Mouse (Mus musculus): ENCODE measurements around the gene Mzf1. TPM values are rescaled to one million over a fixed set of nuclear protein-coding genes. Genes with fewer than 3 reads are reported as not detected.

The Mzf1 gene
- polyA plus RNA-seq (2017; shearing (Covaris generic)) = 0.09 TPM

GRCm38 (mm10) chr7:13054287-13055010 is at the start of gene Mzf1:
Gene Mzf1 (minus strand): TSS chr7:13054764.

DNA sequence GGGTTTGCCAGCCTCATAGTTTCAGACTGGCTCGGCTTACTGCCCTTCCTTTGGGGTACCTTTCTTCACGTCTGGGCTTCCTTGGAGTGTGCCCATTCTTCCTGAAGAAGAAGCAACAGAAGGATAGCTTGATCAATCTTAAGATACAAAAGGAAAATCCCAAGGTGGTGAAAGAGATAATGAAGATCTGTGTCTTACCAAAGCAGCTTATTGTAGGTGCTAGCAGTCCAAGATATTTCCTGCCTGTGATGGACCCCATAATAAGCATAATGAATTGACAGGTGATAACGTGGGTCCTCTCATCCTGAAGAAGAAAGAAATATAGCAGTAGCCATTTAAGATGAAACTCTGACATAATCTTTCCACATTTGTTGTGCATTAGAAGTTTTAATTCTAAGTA is 40.5 kb upstream of the Mzf1 start, which contains the start of gene Vmn1r85:
TSS of gene Vmn1r85 (minus strand) at position 101 of the 400 bp plus-strand sequence.

GRCm38 (mm10) chr7:13037901-13038555 is 16.5 kb downstream of the Mzf1 start, which contains the start of gene Ube2m:
Gene Ube2m (minus strand): TSS chr7:13038275.

GRCm38 (mm10) chr7:13034148-13034977 is 20.2 kb downstream of the Mzf1 start, which contains the start of gene Chmp2a:
Gene Chmp2a (minus strand): TSS chr7:13034807.

DNA sequence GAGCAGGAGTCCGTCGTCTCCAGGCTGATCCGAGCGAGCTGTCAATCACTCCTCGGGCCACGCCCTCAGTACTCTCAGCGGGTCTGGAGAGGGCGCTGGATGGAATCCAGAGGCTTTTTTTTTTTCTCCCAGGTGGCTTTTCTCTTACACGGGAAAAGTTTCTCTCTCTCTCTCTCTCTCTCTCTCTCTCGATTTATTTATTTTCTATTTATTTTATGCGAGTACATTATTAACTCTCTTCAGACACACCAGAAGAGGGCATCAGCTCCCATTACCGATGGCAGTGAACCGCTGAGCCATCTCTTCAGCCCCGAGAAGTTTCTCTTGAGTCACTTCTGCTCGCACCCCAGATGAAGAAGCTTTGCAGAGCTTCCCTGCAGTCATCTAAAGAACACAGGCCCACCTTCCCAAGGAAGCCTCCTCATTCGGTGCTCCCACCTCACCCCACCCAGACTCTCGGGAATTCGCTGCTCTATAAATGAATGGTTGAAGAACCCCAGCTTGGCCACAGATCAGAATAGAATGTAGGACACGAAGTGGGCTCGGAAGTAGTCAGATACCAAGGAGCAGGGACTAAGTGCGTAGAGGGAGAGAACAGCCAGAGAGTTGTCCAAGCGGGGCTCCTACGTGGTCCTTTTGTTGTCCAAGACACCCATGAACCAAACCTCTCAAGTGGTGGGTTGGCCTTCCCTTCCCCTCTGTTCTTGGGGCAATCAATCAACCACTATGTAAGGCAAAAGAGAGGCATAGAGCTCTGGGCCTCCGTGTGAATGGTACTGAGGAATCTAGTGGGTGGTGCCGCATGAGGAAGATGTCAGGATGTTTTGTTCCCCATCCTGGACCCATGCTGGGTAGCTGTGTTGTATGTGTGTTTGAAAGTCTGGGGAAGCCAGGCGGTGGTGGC is 44.3 kb downstream of the Mzf1 start, which contains the start of gene Zbtb45:
TSS of gene Zbtb45 (minus strand) at position 30 of the 904 bp plus-strand sequence.

DNA sequence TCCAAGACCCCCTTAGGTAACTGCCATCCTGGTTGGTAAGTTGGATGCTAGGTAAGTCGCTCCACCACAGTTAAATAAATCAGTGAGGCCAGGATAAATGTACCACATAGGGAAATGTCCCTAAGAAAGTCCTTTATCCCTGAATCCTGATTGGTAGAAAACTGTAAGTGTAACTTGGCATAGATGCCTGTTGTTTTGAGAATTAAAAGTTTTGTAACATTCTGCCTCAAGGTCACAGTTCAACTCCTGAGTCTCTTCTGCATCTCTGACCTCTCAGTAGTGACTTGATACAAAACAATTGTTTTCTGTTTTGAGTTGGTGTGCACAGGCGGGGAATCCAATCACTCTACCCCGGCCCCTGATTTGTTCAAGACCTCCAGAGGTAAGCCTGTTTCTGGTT is 55.7 kb downstream of the Mzf1 start, which contains the start of gene Trim28:
TSS of gene Trim28 (plus strand) at position 264 of the 400 bp plus-strand sequence.

GRCm38 (mm10) chr7:12998053-12998452 is 56.5 kb downstream of the Mzf1 start, which contains the start of gene Slc27a5:
Gene Slc27a5 (minus strand): TSS chr7:12998192.

Other genes starting within 250 kb of the Mzf1 start
- 7.6 TPM for gene Zfp329, start 235.9 kb downstream of the Mzf1 start, polyA plus RNA-seq (2017; shearing (Covaris generic))
- gene Zfp110, start 220.0 kb downstream of the Mzf1 start, polyA plus RNA-seq (2017; shearing (Covaris generic)) = 91.6 TPM
- gene Zfp128, start 173.6 kb downstream of the Mzf1 start, polyA plus RNA-seq (2017; shearing (Covaris generic)) = 0.42 TPM
- gene Zscan22, start 156.9 kb downstream of the Mzf1 start, polyA plus RNA-seq (2017; shearing (Covaris generic)) = 5.2 TPM
- 1,062 TPM for gene Rps5, start 132.5 kb downstream of the Mzf1 start, polyA plus RNA-seq (2017; shearing (Covaris generic))
- not detected for gene Rnf225, start 127.3 kb downstream of the Mzf1 start, polyA plus RNA-seq (2017; shearing (Covaris generic))
- gene Zfp324, start 88.9 kb downstream of the Mzf1 start, polyA plus RNA-seq (2017; shearing (Covaris generic)) = 0.60 TPM
- gene Zfp446, start 76.9 kb downstream of the Mzf1 start, polyA plus RNA-seq (2017; shearing (Covaris generic)) = 3.5 TPM
- 0.21 TPM for gene Slc27a5, start 56.6 kb downstream of the Mzf1 start, polyA plus RNA-seq (2017; shearing (Covaris generic))
- gene Trim28, start 55.6 kb downstream of the Mzf1 start, polyA plus RNA-seq (2017; shearing (Covaris generic)) = 106 TPM
- gene Zbtb45, start 44.7 kb downstream of the Mzf1 start, polyA plus RNA-seq (2017; shearing (Covaris generic)) = 6.3 TPM
- 163 TPM for gene Chmp2a, start 20.0 kb downstream of the Mzf1 start, polyA plus RNA-seq (2017; shearing (Covaris generic))
- gene Ube2m, start 16.5 kb downstream of the Mzf1 start, polyA plus RNA-seq (2017; shearing (Covaris generic)) = 133 TPM
- not detected for gene Vmn1r85, start 40.4 kb upstream of the Mzf1 start, polyA plus RNA-seq (2017; shearing (Covaris generic))
- gene Vmn1r86, start 65.2 kb upstream of the Mzf1 start, polyA plus RNA-seq (2017; shearing (Covaris generic)) = not detected
- 0.16 TPM for gene Vmn1r87, start 85.4 kb upstream of the Mzf1 start, polyA plus RNA-seq (2017; shearing (Covaris generic))
- gene Vmn1r88, start 104.8 kb upstream of the Mzf1 start, polyA plus RNA-seq (2017; shearing (Covaris generic)) = 0.07 TPM
- not detected for gene Vmn1r89, start 158.3 kb upstream of the Mzf1 start, polyA plus RNA-seq (2017; shearing (Covaris generic))
- gene Lig1, start 222.5 kb upstream of the Mzf1 start, polyA plus RNA-seq (2017; shearing (Covaris generic)) = 13.6 TPM
- gene Zswim9, start 224.0 kb upstream of the Mzf1 start, polyA plus RNA-seq (2017; shearing (Covaris generic)) = 1.7 TPM